Mouse (Mus musculus): ENCODE data around the gene Vangl2.
A peak's percentile ranks its signal among the peaks of the same experiment; 100 is the strongest.
"Not testable (repeated sequence)": the region's sequence is repeated elsewhere in the genome, so short reads cannot be mapped to it uniquely, and the experiment has no call there.

Vangl2 gene

DNA sequence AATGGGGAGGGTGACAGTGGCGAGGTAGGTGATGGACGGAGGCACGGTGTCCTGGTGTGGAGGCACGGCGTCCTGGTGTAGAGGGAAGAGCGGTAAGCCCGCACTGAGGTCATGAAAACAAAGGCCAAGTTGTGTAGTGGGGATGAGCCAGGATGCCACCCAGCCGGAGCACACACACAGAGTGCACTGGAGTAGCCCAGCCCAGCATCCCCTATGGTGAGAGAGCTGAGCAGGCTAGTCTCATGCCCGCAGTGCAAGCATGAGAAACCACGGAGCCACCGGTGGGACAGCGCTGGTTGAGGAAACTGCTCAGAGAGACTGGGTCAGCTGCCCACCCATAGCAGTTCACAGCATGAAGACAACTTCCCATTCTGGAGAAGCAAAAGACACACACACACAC, 26.6 kb downstream of the Vangl2 start:
- DNase-seq (ENCODE audit: low read depth, low spot score) = no peak

- peak; percentile 72 for DNase-seq (ENCODE audit: low read depth, low spot score)
Measured at GRCm38 (mm10) chr1:172000641-172001040, 27.6 kb downstream of the Vangl2 start.

GRCm38 (mm10) chr1:171998820-171999597, 29.2 kb downstream of the Vangl2 start:
- no peak for DNase-seq (ENCODE audit: low read depth, low spot score)

DNA sequence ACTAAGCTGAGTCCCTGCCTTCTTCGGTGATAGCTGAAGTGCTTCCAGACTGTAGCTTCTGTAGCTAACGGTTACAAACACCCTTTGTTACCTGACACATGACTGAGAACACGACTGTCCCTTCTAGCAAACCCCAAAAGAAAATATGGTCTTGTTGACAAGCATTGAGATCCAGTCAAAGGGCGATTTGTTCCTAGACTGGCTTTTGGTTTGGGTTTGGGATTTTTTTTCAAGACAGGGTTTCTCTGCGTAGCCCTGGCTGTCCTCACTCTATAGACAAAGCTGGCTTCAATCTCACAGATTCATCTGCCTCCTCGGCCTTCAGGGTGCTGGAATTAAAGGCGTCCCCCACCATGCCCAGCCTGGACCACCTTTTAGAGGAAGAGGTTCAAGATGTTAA, 31.5 kb downstream of the Vangl2 start:
- no peak for DNase-seq (ENCODE audit: low read depth, low spot score)

GRCm38 (mm10) chr1:171994918-171995715, 33.1 kb downstream of the Vangl2 start:
- DNase-seq (ENCODE audit: low read depth, low spot score) = no peak

DNA sequence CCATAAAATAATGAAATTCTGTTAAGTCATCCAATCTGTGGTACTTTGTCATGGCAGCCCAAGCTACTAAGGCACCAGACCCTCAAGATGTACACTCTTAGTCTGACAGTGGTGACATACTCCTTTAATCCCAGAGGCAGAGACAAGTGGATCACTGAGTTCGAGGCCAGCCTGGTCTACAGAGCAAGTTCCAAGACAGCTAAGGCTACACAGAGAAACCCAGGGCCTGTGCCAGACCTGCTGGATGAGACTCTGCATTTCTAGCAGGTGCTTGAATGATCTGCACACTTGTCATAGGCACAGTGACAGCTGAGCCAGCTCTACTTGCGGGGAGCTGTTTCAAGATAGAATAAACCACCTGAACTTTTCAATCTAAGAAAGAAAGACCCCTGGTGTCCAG, 33.7 kb downstream of the Vangl2 start:
- no peak for DNase-seq (ENCODE audit: low read depth, low spot score)

- DNase-seq (ENCODE audit: low read depth, low spot score) = no peak
Measured at GRCm38 (mm10) chr1:171992901-171993530, 35.2 kb downstream of the Vangl2 start.

- no peak for DNase-seq (ENCODE audit: low read depth, low spot score)
Measured at GRCm38 (mm10) chr1:171991883-171992282, 36.4 kb downstream of the Vangl2 start.

GRCm38 (mm10) chr1:171984121-171984520, 44.1 kb downstream of the Vangl2 start:
- DNase-seq (ENCODE audit: low read depth, low spot score) = no peak

DNA sequence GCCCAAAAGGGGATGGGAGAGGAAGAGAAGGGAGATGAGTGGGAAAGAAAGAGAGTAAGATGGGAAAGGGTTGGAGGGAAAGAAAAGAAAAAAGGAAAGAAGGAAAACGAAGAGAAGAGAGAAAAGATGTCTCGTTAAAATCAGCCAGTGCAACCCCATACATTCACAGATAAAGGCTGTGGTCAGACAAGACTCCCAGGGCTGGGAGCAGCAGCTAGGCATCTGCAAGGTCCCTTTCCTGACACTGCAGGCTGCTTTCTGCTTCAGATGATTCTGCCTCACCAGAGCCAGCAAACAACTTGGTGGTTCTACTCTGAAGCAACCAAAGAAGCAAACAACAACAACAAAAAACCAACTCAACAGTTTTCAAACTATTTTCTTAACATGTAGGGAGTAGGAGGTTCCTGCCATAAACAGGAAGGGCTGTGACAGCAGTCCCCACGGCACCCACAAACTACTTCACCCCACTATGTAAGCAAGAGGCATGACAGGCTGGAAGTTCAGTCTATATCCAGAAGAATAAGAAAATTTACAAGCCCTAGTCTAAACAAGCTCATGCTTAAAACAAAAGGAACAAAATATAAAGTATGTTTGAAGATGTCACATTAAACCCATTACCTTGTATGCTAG, 44.8 kb downstream of the Vangl2 start:
- DNase-seq (ENCODE audit: low read depth, low spot score) = no peak

GRCm38 (mm10) chr1:171982740-171983139, 45.5 kb downstream of the Vangl2 start:
- DNase-seq (ENCODE audit: low read depth, low spot score) = no peak

DNA sequence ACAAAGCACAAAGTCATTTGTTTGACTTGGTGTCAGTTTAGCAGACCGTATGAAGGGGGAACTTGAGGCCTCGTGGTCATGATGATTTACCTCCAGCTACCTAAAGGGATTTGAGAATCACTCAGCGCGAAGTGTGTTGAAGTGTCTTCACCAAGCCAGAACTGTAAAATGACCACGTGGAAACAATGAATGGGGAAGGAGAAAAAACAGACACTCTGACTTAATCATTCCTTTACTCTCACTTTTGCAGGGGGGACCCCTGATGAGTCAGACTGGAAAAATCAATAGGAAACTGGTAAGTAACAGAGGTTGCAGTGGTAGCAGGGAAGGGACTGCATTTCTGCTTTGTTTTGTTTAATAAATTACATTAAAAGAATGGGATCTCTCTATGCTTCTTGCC, 46.1 kb downstream of the Vangl2 start:
- no peak for DNase-seq (ENCODE audit: low read depth, low spot score)

- DNase-seq (ENCODE audit: low read depth, low spot score) = no peak
Measured at GRCm38 (mm10) chr1:171979969-171980730, 48.1 kb downstream of the Vangl2 start.

- no peak for DNase-seq (ENCODE audit: low read depth, low spot score)
Measured at GRCm38 (mm10) chr1:171977891-171978290, 50.4 kb downstream of the Vangl2 start.

- peak; percentile 16 for DNase-seq (ENCODE audit: low read depth, low spot score)
Measured at GRCm38 (mm10) chr1:171976826-171977539, 51.3 kb downstream of the Vangl2 start.

- no peak for DNase-seq (ENCODE audit: low read depth, low spot score)
Measured at GRCm38 (mm10) chr1:171975831-171976230, 52.4 kb downstream of the Vangl2 start.

DNA sequence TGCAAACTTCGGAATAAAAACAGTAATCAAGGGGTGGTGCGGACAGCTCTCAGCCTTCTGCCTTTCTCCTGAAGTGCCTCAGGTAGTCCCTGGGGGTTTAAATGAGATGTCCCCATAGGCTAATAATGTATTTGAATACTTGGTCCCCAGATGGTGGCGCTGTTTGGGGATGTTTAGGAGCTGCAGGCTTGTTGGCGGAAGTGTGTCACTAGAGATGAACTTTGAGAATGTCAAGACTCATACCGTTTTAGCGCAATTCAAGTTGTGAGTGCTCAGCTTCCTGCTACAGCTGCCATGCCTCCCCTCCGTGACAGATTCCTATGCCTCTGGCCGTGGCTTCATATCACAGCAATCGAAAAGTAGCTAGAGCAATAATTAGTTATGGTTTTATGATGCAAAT, 52.9 kb downstream of the Vangl2 start:
- DNase-seq (ENCODE audit: low read depth, low spot score) = peak; percentile 59

GRCm38 (mm10) chr1:171974361-171974760, 53.9 kb downstream of the Vangl2 start:
- DNase-seq (ENCODE audit: low read depth, low spot score) = not testable (repeated sequence)

- DNase-seq (ENCODE audit: low read depth, low spot score) = no peak
Measured at GRCm38 (mm10) chr1:171970854-171971586, 57.2 kb downstream of the Vangl2 start.

- DNase-seq (ENCODE audit: low read depth, low spot score) = no peak
Measured at GRCm38 (mm10) chr1:171969221-171969620, 59.0 kb downstream of the Vangl2 start.

Data from R1 (cell line).